Mouse (Mus musculus) cerebellum, adult 2 months (tissue): ENCODE results near the gene Cst12.

Experiments
- CTCF ChIP-seq: fragments of 200-500 bp; IDR thresholded peaks from 2 replicates; pipeline ENCODE4 v1.5.1; 2011; ENCODE audit warnings: low read depth, mild to moderate bottlenecking, control low read depth, low read length, moderate library complexity, borderline replicate concordance; ENCODE audit not compliant: insufficient read depth
- POLR2A ChIP-seq: fragments of 200-500 bp; IDR thresholded peaks from 2 replicates; pipeline ENCODE4 v1.6.1; 2011; ENCODE audit warnings: low read length, control low read depth, borderline replicate concordance; ENCODE audit not compliant: insufficient read depth

GRCm38 (mm10) chr2:148751893-148752813 lies 37.0 kb upstream of the Cst12 start:
- TF ChIP-seq CTCF (peak; percentile 51), POLR2A (no peak)
